Mouse (Mus musculus): ENCODE results near the gene Dcx.

Dcx gene

DNA sequence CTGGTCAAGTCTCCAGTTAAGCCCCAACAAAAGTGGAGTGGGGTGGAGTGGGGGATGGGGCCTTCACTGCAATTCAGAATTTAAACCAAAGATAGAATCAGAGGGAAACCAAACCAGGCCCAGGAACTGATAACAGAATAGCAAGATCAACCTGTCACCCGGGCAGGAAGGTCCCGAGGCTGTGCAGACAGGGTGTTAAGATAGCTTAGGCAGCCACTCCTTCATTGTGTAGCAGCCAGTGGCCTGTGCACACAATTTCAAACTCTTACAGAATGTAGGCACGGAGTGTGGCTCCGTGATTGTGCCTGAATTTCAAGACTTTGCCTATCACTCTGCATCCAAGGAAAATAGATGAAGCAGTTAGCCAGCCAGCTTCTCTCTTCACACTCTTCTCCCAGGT lies 106.6 kb downstream of the Dcx start:
- no peak for DNase-seq

DNA sequence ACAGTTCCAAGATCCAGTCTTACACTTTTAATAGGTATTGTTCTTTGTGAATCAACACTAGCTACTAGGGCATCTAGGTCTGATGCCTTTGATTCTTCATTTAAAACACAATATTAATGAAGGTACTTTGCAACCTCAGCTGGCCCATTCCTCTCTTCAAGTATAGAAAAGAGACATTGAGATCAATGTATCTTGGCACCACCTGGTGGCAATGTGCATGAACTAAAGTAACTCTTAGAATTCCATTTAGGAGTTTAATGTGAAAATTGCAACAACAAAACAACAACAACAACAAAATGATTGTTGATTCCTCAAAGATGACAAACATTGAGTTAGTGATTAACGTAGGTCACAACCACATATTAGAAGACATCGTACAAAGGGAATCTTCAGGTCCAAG lies 114.2 kb downstream of the Dcx start:
- DNase-seq, result no peak

DNA sequence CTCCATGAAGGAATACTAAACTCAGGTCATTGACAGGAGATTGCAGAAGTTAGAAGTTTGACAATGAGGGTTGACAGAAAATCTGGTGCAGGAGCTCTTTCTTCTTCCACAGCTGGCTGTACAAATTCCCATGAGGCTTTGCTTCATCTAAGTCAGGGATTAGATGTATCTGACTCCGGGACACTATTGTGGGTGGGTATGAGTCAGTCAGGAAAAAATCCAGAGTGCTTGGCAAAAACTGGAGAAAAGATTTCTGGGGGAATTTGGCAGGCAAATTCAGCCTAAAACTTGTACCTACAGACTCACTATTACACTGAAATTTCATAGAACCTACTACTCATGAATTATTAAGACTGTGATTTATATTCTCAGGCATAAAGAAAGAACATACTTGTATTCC lies 117.2 kb downstream of the Dcx start:
- no peak for DNase-seq

All from thymus, postnatal 36 days (tissue).